Mouse (Mus musculus) E14TG2a.4 (cell line): ENCODE results near the gene Cntnap5c.

Experiments used
- H3K27me3 ChIP-seq: 2 replicates; pipeline ENCODE4 v1.6.1; 2014; ENCODE audit warnings: low read length, control low read depth; ENCODE audit not compliant: insufficient read depth
- H3K36me3 ChIP-seq: 2 replicates; pipeline ENCODE4 v1.6.1; 2014; ENCODE audit warnings: low read length, control low read depth; ENCODE audit not compliant: insufficient read depth
- H3K4me1 ChIP-seq: replicated peaks from 2 replicates; pipeline ENCODE4 v1.6.1; 2014; ENCODE audit warnings: low read depth, low read length, control low read depth
- H3K4me3 ChIP-seq: replicated peaks from 2 replicates; pipeline ENCODE4 v1.5.1; 2014; ENCODE audit warnings: mild to moderate bottlenecking, low read length
- H3K9me3 ChIP-seq: 2 replicates; pipeline ENCODE4 v1.6.1; 2014; ENCODE audit warnings: low read length, control low read depth
- CTCF ChIP-seq: conservative IDR thresholded peaks from 2 replicates; pipeline ENCODE4 v1.5.1; 2014; ENCODE audit warnings: low read length
- NANOG ChIP-seq: IDR thresholded peaks from 2 replicates; pipeline ENCODE4 v1.6.1; 2014; ENCODE audit warnings: borderline replicate concordance, low read length, mixed read lengths
- POU5F1 ChIP-seq: IDR thresholded peaks from 2 replicates; pipeline ENCODE4 v1.6.1; 2014; ENCODE audit warnings: low read length, borderline replicate concordance

The Cntnap5c gene

DNA sequence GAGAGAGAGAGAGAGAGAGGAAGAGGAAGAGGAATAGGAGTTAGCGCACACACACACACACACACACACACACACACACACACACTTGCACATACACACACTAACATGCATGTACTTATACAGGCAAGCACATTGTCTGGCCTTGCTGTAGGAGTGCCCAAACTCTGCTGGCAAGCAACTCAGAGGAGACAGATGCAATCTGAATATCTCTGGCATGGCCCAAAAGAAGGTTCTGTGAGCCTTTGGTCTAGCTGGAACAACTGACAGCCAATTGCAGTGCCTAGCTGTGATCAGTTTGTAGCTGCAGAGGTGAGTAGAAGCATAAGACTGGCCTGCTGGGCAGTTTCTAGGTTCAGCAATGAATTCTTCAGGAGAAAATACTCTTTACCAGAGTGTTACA, 313.3 kb downstream of the Cntnap5c start:
- no peaks in the 10 kb centered on the region for H3K4me1 ChIP-seq

DNA sequence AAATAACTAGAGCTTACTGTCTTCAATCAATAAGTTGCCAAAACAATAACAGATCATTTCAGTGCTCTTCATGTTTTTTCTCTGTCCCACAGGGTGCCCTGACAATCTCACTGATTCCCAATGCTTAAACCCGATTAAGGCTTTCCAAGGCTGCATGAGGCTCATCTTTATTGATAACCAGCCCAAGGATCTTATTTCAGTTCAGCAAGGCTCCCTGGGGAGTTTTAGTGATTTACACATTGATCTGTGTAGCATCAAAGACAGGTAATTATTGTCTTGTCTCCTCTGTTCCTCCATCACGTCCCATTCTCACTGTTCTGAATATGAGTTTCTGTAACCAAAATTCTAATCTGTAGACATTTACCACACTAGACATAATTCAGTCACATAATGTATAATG, 335.1 kb downstream of the Cntnap5c start:
- Histone ChIP-seq H3K9me3 (no peaks in the 10 kb centered on the region), H3K27me3 (no peaks in the 10 kb centered on the region), H3K4me3 (no peak overlapping the region), H3K4me1 (no peaks in the 10 kb centered on the region), H3K36me3 (no peaks in the 10 kb centered on the region)
- TF ChIP-seq CTCF = no peak
- no peak for TF ChIP-seq NANOG

More for the DNA sequence above, 313.3 kb downstream of the Cntnap5c start:
- peaks cover 2% of the 10 kb centered on the region; the same call in 1 of the 2 replicates for H3K27me3 ChIP-seq
- no peak overlapping the region for H3K4me3 ChIP-seq
- no peaks in the 10 kb centered on the region for H3K36me3 ChIP-seq
- no peaks in the 10 kb centered on the region for H3K9me3 ChIP-seq
- no peak for TF ChIP-seq CTCF

DNA sequence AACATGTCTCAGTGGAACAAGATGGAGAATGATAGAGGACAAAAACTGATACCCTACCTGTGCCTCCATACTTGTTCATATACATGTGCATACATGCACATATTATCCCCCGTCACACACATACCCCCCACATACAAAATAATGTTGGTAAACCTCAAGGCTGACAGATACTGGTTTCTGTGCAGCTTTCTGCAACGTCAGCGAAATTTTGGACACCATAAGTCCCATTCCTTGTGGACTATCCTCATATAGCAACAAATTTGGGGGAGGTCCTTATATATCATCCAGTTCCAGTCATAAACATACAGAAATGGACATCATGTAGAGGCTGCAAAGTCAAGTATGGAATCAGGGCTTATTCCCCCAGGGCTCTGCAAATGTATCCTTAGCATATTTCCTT, 338.5 kb downstream of the Cntnap5c start:
- no peaks in the 10 kb centered on the region for H3K36me3 ChIP-seq
- TF ChIP-seq CTCF = no peak
- no peak for TF ChIP-seq POU5F1
- no peak for TF ChIP-seq NANOG
- no peaks in the 10 kb centered on the region for H3K4me1 ChIP-seq
- no peaks in the 10 kb centered on the region for H3K27me3 ChIP-seq
- H3K4me3 ChIP-seq = no peak overlapping the region
- no peaks in the 10 kb centered on the region for H3K9me3 ChIP-seq

DNA sequence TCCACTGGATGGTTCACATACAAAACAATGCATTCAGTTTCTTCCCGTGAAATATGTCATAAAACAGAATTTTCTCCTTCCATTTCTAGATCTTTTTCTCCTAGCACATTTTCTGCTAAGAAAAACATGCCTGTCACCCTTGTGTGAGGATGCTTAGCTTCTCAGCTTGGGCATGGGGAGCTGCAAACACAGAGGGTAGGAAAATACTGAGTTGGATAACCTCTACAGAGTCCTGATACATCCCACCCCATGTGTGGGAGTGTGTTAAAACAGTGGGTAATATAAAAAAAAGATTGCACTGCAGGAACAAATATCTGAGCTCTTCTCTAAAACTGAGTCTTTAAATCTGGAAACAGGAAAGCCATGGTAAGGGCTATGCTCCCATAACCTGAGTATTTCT, 339.0 kb downstream of the Cntnap5c start:
- H3K9me3 ChIP-seq = no peaks in the 10 kb centered on the region
- H3K27me3 ChIP-seq = no peaks in the 10 kb centered on the region
- TF ChIP-seq POU5F1 (no peak), NANOG (no peak), CTCF (no peak)
- no peaks in the 10 kb centered on the region for H3K36me3 ChIP-seq
- no peaks in the 10 kb centered on the region for H3K4me1 ChIP-seq
- no peak overlapping the region for H3K4me3 ChIP-seq

DNA sequence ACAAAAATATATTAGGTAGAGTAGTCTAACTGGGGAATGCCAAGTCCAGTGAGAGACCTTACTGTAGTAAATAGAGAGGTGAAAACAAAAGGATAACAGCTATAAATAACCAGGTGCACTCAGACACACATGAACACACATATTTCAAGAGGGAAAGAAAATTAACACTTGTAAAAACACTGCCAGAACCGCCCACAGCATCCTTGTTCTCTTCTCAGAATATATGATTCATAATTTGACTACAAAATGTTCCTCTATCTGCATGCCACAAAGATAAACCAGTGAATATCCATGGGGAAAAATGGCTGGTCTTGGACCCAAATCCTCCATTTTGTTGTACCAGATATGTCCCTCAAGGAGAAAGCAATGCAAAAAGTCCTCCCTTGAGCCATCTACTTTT, 417.8 kb downstream of the Cntnap5c start:
- Histone ChIP-seq H3K36me3 (no peaks in the 10 kb centered on the region), H3K4me3 (no peak overlapping the region), H3K27me3 (no peaks in the 10 kb centered on the region), H3K9me3 (no peaks in the 10 kb centered on the region), H3K4me1 (no peaks in the 10 kb centered on the region)
- TF ChIP-seq CTCF (no peak), NANOG (no peak), POU5F1 (no peak)

DNA sequence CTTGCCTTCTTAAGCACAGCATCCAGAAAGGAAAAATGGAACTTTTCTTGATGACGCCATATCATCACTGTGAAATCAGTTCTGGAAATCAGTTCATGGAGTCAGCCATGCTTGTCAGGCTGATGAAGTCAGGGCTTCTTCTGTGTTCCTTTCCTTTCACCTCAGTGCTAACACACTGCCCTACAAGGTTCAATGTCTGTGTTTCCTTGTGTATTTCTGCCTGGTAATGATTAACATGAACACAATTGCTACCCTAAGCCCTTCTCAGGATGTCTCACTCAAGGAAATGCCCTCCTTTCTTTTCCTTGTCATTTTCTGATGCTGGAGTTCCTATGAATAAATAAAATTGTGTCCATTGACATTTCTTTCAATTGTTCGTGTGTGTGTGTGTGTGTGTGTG, 431.8 kb downstream of the Cntnap5c start:
- no peak overlapping the region for H3K4me3 ChIP-seq
- H3K4me1 ChIP-seq = no peaks in the 10 kb centered on the region
- TF ChIP-seq NANOG = no peak
- no peak for TF ChIP-seq POU5F1
- no peak for TF ChIP-seq CTCF
- no peaks in the 10 kb centered on the region for H3K9me3 ChIP-seq
- H3K27me3 ChIP-seq = no peaks in the 10 kb centered on the region
- no peaks in the 10 kb centered on the region for H3K36me3 ChIP-seq

DNA sequence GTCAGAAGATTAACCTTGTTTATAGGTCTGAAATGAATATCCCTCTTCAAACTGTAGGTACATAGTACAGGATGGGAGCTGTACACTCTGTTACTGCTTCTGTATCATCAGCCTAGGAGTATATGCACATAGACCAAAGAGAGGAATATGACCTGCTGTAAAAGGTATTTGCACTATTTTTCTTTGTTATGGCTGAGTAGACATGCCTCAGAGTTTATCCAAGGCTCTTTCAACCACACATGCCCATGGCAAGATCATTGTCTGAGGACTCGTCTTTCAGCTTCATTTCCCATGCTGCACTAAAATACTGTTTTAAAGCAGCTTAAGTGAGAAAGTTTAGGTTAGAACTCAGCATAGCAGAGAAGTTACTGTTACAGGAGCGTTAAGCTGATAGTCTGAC, 498.7 kb downstream of the Cntnap5c start:
- TF ChIP-seq POU5F1 (no peak), NANOG (no peak), CTCF (no peak)

DNA sequence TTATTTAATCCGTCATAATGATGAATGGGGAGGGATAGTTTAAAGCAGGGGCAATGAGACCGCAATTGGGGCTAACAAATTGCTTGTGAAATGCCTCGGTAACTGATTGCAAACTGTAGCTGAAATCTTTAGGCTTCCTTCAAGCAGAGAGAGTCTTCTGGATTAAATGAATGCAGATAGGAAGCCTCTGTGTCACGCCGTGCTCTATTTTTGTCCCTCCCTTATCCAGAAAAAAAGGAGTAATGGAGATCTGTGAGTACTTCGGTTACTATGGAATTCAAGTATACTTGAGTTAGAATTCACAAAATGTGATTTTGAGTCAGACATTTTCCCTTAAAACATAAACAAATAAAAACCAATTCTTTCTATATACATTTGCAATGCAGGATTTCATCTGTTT, 581.9 kb downstream of the Cntnap5c start:
- H3K4me3 ChIP-seq = no peak overlapping the region

More for the DNA sequence above, 498.7 kb downstream of the Cntnap5c start:
- Histone ChIP-seq H3K27me3 (no peaks in the 10 kb centered on the region), H3K36me3 (no peaks in the 10 kb centered on the region), H3K4me3 (no peak overlapping the region), H3K9me3 (peaks cover 3% of the 10 kb centered on the region; the same call in 1 of the 2 replicates), H3K4me1 (no peaks in the 10 kb centered on the region)

DNA sequence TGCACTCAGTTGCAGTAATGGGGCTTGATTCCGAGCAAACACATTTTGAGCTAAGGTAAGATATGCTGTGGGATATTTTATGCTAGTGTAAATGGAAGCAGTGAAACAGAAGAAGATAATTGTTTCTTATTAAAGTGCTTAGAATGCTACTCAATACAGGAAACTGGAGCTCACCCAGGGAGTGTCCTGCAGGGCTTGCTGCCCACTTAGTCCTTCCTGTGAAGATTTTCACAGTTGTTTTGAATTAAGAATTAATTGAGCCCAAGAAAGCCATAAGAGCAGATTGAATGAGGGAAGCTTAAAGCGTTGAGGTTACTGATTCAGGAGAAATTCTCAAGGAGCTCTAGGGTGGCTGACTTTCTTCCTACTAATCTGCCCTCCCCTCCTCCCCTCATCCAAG, 586.9 kb downstream of the Cntnap5c start:
- Histone ChIP-seq H3K9me3 (no peaks in the 10 kb centered on the region), H3K36me3 (no peaks in the 10 kb centered on the region), H3K27me3 (no peaks in the 10 kb centered on the region), H3K4me1 (no peaks in the 10 kb centered on the region), H3K4me3 (no peak overlapping the region)
- TF ChIP-seq CTCF = no peak
- no peak for TF ChIP-seq NANOG
- TF ChIP-seq POU5F1 = no peak

More for the DNA sequence above, 581.9 kb downstream of the Cntnap5c start:
- Histone ChIP-seq H3K4me1 (no peaks in the 10 kb centered on the region), H3K36me3 (no peaks in the 10 kb centered on the region), H3K27me3 (no peaks in the 10 kb centered on the region), H3K9me3 (no peaks in the 10 kb centered on the region)
- TF ChIP-seq CTCF (no peak), POU5F1 (no peak), NANOG (no peak)
